Mouse (Mus musculus) right cerebral cortex, postnatal 25 days (tissue): ENCODE results near the gene Prpf6.
A peak's percentile ranks its signal among the peaks of the same experiment; 100 is the strongest.

Source experiments
- DNase-seq: peaks from one replicate; pipeline ENCODE4 v3.0.0; 2022

The Prpf6 gene

DNA sequence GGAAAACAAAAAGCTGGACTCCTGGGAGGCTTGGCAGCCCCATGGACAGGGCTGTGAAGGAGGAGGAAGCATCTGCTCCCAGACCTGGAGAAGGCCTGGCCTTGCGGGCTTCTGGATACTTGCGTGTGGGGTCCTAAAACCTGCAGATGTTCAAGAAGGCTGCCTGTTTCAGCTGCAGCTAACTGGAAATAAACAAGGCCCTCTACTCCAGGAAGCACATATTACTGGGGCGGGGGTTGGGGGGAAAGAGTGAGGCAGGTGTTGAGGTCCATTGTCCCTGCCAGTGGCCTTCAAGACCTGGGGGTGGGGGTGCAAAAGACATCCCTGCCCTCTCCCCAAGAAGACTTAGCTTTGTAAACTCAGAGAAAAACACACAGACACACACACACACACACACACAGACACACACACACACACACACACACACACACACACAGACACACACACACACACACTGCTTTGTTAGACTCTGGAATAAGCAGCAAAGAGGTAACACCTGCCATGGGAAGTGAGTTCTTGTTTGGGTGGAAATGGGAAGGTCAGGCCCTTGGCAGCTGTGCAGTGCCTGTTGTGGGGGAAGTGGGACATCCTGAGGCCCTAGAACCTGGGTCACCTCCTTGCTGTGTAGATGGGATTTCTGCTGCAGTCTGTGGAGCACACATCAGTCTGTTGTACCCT lies 71.1 kb downstream of the Prpf6 start:
- DNase-seq, result no peak

DNA sequence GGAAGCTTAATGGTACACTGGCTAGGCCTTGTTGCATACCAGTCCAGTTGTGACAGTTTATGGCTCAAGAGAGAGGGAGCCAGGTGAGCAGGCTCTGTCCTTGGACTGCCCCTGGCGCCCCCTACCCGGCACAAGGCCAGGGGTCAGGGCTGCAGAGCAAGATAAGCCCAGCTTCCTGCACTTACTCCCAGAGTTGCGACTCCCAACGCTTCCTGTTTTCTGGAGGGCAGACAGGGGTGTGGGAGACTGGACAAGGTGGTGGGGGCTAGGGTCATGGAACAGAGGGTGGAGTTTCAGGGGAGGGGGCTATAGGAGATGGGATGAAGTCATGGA lies 71.6 kb downstream of the Prpf6 start:
- DNase-seq, result no peak

DNA sequence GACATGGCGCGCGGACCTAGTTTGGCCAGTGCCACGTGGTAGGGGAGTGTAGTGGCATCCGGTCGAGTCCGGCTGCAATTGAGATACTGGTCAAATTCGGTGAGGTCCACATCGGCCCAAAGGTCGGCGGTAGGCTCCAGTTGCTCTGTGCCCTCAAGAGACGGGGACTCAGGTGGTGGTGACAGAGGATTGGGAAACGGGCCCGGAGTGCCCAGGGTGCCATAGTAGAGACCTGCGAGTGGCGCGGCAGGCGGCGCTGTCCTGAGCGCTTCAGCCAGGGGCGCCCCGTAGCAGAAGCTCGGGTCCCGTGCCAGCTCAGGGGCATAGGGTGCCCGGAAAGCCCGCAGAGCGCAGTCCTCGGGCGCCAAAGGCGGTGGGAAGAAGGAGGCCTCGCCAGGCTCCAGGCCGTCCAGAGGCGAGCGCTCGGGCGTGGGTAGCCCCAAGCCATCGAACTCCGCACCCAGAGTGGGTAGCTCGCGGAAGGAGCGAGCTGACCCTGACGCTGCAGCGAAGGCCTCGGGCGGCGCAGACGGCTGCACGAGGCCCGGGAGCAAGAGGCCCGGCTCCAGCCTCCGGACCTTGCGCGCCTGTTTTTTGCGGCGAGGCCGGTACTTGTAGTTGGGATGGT lies 78.7 kb downstream of the Prpf6 start:
- DNase-seq, result no peak

DNA sequence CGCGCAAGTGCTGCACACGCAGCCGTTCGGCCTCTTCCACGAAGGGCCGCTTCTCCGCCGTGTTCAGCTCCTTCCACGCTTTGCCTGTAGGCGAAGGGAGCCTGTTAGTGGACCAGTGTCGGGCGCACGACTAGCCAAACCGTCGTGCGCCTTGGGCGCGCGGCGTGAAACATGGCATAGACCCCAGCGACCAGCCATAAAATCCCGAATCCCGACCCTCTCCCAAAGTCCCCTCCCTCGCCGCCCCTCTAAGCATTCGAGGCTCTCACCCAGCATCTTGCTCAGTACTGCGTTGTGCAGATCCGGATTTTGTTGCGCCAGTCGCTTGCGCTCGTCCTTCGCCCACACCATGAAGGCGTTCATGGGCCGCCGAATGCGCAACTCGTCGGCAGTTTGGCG lies 79.2 kb downstream of the Prpf6 start:
- DNase-seq, result no peak

DNA sequence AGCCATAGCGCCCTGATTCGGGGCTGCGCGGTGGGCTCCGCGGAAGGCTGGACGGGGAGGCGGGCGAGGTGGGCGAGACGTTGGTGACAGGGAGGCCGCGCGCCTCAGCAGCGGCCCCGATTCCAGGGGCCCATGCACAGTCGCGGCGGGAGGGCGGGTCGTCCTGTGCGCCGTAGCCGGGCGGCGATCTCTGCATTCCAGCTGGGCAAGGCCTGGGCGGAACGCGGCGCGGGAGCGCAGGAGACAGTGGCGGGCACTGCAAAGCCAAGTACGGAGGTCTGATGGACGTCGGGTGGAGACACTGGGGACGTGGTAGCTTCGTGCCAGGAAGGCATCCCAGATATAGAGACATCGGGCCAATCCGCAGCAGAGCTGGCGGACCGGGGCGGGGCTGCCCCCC lies 79.7 kb downstream of the Prpf6 start, which contains the start of gene Sox18:
Sox18 (minus strand) TSS at position 315 of the 400 bp plus-strand sequence.
- no peak for DNase-seq

DNA sequence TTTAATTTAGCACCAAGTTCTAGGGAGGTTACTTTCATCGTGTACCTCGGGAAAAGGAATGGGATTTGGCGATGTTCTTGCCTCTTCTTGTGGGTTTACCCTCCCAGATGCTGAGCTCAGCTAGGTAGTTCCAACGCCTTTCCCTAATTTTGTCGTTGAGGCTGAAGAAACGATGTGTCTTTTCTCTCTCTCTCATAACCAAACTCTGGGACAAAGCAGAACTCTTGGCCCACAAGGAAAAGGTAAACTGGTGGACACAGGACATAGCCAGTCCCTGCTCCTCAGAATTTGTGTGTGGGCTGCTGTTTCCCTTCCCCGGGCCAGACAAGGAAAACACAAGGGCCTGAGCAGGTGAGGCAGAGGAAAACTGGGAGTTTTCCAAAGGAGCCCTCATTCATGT lies 80.3 kb downstream of the Prpf6 start:
- no peak for DNase-seq

DNA sequence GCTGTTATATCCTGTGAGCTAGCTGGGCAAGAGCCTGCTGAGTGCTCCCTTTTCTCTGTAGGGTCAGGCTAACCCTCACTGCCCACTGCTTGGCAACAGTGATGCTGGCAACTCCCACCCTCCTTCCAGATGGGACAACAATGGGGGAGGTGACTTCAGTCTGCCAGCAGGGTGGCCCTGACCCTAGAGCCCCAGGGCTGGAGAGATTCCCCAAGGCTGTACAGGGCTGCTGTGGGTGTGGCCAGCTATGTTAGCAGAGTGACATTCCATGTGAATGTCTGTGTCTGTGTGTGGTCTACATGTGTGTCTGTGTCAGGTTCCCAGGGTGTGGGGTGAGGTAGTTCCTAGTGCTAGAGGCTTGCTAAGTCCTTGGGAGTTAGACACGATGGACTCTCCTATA lies 81.8 kb downstream of the Prpf6 start:
- DNase-seq, result no peak

DNA sequence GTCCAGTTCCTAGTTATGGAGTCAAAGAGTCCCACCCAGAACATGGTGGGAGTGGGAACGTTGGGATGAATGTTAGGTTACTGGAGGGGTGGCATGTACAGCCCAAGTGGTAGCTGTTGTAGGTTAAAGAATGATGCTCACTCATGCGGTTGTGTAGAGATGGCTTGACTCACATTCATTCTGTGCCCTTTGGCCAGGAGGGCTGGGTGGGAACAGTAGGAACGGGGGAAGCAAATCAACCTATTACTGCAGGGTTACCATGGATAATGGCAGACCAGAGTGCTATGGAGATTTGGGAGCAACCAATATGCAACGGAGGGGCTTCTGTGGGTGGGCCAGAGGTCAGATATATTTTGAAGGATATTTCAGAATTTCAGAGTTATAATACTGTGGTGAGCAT lies 83.3 kb downstream of the Prpf6 start:
- no peak for DNase-seq

DNA sequence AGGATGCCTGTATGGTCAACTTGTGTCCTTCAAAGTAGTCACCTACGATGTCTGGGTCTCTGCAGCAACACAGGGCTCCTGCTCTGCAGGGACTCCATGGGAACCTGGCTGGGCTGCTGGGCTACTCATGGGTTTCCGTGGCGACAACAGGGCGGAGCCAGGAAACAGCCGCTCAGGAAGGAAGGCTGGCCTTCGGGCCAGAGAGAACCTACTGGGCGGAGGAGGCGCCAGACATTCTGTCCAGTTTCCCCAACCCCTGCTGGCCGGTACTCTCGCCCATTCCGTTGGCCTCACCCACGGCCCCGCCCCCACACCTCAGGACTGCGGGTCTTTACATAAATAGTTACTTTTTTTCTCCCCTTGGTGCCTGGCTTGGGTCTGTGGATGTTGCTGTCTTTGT lies 83.8 kb downstream of the Prpf6 start:
- no peak for DNase-seq

DNA sequence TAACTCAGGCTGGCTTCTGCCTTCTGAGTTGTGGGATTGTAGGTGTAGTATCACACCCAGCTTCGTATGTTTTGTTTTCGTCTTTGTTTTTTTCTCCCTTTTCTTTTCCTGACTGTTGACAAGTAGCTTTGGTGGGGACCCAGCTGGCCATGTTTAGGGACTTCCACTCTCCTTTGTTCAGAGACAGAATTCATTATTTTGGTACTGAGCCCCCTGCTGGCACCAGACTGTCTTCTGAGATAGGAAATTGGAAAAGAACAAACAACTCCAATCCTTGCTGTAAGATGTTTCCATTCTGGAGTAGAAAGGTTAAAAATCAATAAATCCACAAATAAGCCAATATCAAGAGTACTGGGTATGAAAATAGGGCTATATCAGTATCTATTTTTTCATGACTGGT lies 84.8 kb downstream of the Prpf6 start:
- DNase-seq, result no peak

DNA sequence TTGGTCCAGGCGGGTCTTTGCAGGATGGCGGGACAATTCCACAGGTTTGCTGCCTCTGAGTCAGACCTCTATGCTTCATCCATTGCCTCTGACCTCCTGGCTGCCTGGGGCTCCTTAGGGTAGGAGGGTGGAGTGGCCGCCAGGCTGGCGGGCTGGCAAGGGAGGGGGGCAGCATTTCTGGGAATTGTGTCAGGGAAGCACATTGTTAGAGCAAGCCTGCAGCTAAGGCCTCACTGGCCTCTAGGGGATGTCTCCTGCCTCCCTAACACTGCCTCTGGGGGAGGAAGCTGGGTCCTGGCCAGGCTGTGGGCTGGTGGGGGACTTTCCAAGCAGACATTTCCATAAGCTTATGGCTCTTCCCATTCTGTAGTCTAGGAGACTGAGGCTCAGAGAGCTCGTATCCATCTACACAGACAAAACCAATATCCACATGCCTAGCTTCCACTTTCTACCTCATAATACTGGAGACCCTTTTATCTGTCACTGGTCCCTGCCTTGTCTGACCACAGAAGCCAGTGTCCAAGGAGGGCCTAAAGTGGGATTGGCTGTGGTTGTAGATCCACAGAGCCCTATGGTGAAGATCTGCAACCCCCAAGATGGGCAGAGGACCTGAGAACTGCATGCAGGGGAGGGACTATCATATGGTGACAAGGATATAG lies 85.6 kb downstream of the Prpf6 start:
- DNase-seq, result no peak

DNA sequence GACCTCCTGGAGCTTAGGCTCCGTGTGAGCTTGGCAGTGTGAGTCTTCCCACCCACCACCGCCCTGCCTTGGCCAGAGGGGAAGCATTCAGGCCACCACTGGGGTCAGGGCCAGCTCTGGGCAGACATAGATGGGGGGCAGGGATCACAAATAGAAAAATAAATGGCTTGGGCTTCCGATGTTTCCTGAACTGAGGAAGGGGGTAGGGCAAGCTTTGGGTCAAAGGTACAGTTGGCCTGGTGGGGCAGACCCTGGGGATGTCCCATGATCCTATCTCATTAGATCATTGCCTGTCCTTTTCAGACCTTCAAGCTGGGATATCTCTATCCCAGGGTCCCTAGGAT lies 86.1 kb downstream of the Prpf6 start:
- DNase-seq, result no peak

DNA sequence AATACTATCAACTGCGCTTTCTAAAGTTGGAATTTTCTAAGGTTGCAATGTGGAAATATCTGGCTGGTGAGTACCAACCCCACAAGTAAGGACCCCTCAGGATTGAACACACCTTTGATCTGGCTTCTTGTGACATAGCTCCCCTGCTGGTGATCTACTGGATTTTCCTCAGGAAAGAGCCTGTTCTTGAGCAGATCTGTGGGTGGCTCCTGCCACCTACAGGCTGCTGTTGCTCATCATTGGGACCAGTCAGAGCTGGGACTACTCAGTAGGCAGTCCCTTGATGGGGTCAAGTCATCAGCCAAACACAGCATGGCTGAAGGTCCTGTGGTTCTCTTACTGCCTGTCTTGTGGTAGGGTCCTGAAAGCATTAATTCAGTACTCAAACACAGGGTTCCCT lies 87.1 kb downstream of the Prpf6 start:
- DNase-seq, result peak; percentile 71

DNA sequence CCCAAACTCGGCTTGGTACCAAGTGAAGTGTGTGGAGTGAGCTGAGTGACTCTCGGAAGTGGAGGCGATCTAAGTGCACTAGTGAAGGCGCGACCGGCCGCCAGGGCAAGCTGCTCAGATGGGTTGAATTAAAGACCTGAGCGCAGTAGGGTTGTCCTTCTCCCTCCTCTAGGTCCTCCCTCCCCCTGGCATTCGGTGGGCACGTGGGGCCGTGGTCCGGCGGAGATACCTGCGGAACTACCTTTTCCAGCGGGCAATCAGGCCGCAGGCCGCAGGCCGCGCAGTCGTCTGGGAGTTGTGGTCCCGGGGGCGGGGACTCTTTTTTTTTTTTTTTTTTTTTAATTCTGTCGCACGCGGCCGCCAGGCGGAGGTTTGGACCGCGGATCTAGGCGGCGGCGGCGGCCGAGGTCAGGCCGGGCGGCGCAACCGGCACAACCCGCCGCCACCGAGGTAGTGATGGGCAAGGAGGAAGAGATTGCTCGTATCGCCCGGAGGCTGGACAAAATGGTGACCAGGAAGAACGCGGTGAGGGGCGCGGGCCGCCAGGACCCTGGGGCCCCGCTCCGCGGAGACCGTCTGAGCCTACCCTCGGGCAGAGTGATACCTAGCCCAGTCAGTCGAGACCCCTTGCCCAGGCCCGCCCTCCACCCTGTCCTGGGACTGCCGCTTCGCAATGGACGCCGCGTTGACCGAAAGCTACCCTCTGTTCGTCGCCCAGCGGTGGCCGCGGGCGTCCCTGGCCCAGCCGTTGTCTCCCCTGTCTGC lies 88.5 kb downstream of the Prpf6 start, which contains the start of gene Tcea2:
Tcea2 (plus strand) TSS at position 360 of the 765 bp plus-strand sequence.
- DNase-seq, result peak; percentile 80

DNA sequence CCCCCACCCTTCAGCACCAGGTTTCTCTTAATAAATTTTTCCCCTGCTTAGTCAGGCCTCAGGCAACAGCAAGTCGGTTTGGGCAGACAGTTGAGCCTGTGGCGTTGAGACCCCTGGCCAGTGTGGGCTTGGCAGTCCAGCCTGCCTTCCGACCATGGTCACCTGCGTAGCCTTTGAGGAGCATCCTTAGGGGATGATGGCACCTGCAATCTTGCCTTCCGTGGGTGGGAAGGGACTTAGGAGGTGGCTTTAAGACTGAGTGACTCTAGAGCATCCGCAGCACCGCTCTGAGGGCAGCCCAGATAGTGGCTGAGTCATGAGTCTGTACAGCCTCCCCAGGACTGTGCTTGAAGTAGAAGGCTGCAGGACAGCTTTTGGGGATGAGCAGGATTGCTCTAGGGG lies 89.0 kb downstream of the Prpf6 start:
- peak; percentile 52 for DNase-seq

DNA sequence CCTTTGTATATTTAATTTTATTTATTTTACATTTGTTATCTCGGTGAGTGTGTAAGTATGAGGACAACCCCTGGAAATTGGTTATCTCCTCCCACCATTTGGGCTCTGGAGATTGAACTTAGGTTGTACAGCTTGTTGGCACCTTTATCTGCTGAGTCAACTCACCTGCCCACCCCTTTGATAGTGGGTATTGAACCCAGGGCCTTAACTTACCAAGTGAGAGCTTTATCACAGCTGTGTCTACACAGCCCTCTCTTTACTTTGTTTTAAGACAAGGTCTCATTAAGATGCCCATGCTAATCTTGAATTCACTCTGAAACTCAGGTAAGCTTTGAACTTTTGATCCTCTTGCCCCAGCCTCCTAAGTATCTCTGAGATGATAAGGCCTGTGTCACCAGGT lies 90.3 kb downstream of the Prpf6 start:
- peak; percentile 1 for DNase-seq

DNA sequence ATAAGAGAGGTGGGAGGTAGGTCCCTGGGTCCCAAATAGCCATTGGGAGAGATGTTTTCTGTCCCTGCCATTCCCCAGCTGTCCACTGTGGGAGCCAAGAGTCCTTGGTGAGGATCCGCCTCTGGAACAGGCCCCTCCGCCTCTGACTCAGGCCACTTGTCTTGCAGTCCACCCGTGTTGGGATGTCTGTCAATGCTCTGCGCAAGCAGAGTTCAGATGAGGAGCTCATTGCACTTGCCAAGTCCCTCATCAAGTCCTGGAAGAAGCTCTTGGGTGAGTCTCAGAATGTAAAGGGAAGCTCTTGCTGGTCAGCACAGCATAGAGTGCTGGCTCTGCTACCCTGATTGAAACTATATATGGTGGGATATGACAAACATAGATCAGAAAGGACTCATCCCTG lies 91.7 kb downstream of the Prpf6 start:
- DNase-seq, result peak; percentile 2

DNA sequence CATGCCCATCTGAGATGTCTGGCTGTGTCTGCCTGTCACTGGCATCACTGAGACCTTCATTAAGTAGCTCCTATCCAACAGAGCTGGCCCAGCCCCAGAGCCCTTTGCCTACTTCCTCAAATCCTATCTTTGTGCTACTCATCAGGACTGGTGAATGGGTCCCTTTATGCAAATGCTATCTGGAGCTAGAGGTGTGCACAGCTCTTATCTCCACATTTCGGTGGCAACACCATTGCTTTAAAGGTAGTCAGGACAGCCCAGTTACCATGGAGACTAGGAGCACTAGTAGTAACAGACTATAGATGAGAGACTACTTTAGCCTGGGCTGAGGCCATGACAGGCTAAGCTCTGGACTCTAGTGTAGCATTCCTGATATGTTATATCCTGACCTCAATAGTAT lies 93.0 kb downstream of the Prpf6 start:
- no peak for DNase-seq

DNA sequence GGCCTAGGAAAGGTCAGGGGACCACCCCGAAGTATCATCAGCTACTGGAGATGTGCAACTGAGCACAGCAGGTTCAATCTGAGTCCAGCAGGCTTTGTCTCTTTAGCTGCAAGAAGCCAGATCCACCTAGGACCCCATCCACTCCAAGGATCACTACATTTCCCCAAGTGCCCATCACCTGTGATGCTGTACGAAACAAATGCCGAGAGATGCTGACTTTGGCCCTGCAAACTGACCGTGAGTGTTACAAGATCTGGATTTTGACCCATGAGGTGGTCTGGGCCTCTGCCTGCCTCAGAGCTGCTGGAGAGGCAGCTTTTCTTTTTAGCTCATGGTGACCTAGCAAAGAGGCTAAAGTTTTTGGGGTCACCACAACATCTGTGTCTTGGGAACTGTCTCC lies 94.0 kb downstream of the Prpf6 start:
- DNase-seq, result no peak

DNA sequence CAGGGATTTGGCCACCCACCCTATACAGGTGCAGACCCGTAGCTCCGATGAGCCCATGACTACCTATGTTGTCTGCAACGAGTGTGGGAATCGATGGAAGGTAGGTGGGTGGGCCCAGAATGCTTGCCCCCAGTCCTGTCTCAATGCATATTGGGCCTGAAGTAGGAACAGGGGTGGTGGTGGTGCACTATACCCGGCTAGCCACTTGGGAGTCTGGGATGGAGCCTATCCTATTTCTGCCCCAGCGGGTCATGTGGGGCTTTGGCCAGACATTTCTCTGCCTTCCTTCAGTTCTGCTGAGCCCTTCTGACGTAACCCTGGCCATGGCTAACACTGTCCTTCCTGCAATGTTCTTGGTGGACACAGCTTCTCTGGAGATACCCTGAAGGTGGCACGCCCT lies 95.9 kb downstream of the Prpf6 start:
- no peak for DNase-seq

DNA sequence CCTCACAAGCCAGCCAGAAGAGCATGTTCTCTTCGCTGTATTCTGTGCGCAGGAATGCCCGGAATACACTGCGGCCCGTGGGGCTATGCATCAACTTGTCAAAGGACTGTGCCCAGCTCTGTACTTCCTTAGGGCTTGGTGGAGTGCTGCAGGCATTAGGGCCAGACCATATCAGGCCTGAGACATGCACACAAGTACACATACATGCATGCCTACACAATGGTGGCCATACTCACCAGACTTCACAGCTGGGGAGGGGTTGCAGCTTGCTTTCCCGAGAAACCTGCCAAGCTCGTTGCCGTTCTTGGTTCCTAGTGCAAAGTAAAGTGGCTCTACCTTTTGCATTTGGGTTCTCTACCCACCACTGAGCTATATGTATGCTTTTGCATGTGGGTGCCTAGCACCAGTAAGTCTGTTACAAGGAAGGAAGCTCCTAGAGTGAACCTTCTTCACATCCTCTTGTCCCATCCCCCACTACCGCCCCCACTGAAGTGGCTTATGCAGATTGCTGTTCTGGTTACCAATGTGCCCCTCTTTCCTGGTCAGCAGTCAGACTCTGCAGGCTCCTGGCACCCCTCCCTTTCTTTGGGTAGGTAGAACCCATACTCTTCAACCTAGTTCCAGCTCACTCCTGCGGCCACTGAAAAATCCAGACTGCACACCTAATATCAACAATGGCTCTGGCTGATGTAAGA lies 97.9 kb downstream of the Prpf6 start:
- no peak for DNase-seq

DNA sequence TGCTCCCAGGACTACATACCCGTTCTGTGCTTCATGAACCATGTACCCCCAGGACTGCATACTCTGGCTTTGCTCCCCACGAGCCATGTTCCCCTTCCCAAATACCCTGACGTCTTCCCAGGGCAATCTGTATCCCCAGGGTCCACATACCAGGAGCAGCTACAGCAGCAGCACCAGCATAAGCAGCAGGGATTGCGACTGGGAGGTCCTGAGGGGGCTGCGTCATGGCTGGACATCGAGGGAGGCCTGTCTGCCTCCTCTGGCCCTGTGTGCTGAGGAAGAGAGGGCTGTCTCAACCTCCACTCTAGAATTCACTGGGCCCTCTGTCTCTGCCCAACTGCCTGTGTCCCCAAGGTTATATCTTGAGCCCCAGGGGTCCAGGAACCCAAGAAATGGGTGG lies 99.4 kb downstream of the Prpf6 start:
- DNase-seq, result no peak

DNA sequence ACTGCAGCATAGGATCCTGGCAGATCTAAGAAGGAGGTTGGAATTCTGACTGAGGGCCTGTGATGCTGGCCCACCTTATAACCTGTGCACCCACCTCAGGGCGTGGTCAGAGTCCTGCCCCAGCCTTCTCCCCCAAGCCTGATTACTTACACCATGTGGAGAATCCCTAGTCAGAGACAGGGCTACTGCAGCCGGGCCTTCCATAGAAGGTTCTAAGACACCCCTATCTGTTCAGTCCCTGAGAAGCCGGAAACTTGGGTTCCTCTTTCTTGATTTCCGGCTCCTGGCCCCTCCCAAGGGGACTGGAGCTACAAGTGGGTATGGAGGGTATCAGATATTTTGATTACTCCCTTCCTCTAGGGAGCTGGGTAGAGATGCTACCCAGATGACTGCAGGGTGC lies 99.9 kb downstream of the Prpf6 start:
- no peak for DNase-seq
